Mouse (Mus musculus) midbrain, embryonic 13.5 days (tissue): ENCODE results near the gene Omt2b. TPM values are rescaled to one million over a fixed set of nuclear protein-coding genes. Genes with fewer than 3 reads are reported as not detected.
"Not testable (repeated sequence)": the region's sequence is repeated elsewhere in the genome, so short reads cannot be mapped to it uniquely, and the experiment has no call there.

Experiments
- ATAC-seq: fragments of 200-750 bp; cut with Nextera tagmentation; 2 replicates; pipeline ENCODE4 v1.8.0; 2017; ENCODE audit warnings: mild to moderate bottlenecking, moderate TSS enrichment, moderate library complexity
- H3K27ac ChIP-seq: fragments of 300-500 bp; sonication (generic); 2 replicates; pipeline ENCODE4 v1.5.1; 2015; ENCODE audit warnings: inconsistent platforms, mild to moderate bottlenecking, moderate library complexity
- H3K27me3 ChIP-seq: fragments of 300-500 bp; sonication (generic); 2 replicates; pipeline ENCODE4 v1.6.1; 2015; ENCODE audit warnings: mild to moderate bottlenecking, inconsistent platforms
- H3K36me3 ChIP-seq: fragments of 300-500 bp; sonication (generic); 2 replicates; pipeline ENCODE4 v1.6.1; 2015; ENCODE audit warnings: mild to moderate bottlenecking, inconsistent platforms
- H3K4me1 ChIP-seq: fragments of 300-500 bp; sonication (generic); replicated peaks from 2 replicates; pipeline ENCODE4 v1.6.1; 2015; ENCODE audit warnings: inconsistent platforms
- H3K4me2 ChIP-seq: fragments of 300-500 bp; sonication (generic); replicated peaks from 2 replicates; pipeline ENCODE4 v1.6.1; 2015; ENCODE audit warnings: moderate library complexity, mild to moderate bottlenecking, inconsistent platforms
- H3K4me3 ChIP-seq: fragments of 300-500 bp; sonication (generic); replicated peaks from 2 replicates; pipeline ENCODE4 v1.5.1; 2015; ENCODE audit warnings: mild to moderate bottlenecking, inconsistent platforms
- H3K9ac ChIP-seq: fragments of 300-500 bp; sonication (generic); replicated peaks from 2 replicates; pipeline ENCODE4 v1.6.1; 2015; ENCODE audit warnings: mild to moderate bottlenecking, inconsistent platforms
- H3K9me3 ChIP-seq: fragments of 300-500 bp; sonication (generic); 2 replicates; pipeline ENCODE4 v1.6.1; 2016; ENCODE audit warnings: mild to moderate bottlenecking, inconsistent platforms
- WGBS: fragments of 180-500 bp; shearing (Covaris S2); methylation state at CpG from one replicate; pipeline ENCODE4 v1.1.7; 2015; 5-methylcytosine and 5-hydroxymethylcytosine counted together
- polyA plus RNA-seq: library from polyadenylated mRNA; unstranded; fragments of >200 nt; fragmentation: Nextera tagmentation; extraction: Ambion mirVana; gene quantifications from 2 replicates; pipeline ENCODE4 v1.2.1, GENCODE M21; 2015

Omt2b gene
- polyA plus RNA-seq, 1 experiment from 2014 or later: not detected

DNA sequence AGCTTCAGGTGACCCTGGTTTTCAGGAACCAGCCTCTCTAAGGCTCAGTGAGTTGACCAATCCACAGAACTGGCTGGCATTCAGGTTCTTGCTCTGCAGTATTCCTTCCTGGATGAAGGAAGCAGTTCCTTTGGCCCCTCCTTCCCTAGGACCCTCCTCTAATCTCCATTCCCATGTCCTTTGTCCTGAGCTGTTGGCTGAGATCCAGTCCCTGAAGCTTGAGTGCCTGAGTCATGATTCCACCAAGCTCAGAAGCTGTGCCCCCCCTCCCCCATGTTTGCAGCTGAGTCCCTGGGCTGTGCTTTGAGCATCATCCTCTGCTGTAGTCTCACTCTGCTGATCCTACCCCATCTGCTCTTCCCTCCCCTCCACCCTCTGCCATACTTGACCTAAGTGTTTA is 9.7 kb downstream of the Omt2b start:
- H3K9me3 ChIP-seq, H3K4me2 ChIP-seq, H3K36me3 ChIP-seq, ATAC-seq, H3K4me3 ChIP-seq, H3K27me3 ChIP-seq, H3K27ac ChIP-seq, H3K9ac ChIP-seq, H3K4me1 ChIP-seq: not testable (repeated sequence)

DNA sequence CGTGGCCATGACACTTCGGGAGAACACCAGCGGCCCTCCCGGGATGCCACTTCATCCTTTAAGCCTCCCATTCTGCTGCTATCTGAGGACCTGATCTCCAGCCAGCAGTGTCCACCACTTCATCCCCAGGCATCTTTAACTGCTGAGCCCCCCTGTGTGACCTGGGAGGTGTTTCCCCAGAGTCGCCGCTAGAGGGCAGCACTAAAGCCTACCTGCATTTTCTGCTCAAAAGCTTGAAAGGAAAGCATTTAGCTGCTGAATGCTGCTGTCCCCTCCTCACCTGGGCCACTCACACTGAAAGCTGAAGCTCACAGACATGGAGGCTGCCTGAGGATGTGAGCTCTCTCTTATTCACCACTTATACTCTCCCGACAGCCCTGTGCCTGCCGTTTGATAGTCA is 12.9 kb downstream of the Omt2b start:
- not testable (repeated sequence) for H3K4me3 ChIP-seq, H3K36me3 ChIP-seq, H3K9ac ChIP-seq, H3K4me2 ChIP-seq, H3K9me3 ChIP-seq, H3K4me1 ChIP-seq, H3K27ac ChIP-seq, H3K27me3 ChIP-seq
- peak; percentile 56 for ATAC-seq
- 15% methylated on average over 8 of the region's 8 CpGs for WGBS

DNA sequence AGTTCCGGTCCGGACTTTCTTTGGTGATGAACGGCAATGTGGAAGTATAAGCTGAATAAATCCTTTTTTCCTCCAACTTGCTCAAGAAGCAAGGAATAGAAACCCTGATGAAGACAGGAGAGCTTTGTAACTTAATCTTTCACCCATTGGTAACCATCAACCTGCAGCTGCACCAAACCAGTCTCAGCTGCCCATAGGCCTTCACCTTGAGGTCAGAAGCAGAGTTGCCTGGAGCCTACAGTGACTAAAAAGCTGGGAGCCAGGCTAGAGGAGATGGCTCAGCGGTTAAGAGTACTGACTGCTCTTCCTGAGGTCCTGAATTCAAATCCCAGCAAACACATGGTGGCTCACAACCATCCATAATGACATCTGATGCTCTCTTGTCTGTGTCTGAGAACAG is 15.1 kb downstream of the Omt2b start:
- H3K27ac ChIP-seq, H3K27me3 ChIP-seq, ATAC-seq, H3K4me3 ChIP-seq, H3K4me2 ChIP-seq, H3K9me3 ChIP-seq, H3K4me1 ChIP-seq, H3K9ac ChIP-seq, H3K36me3 ChIP-seq: not testable (repeated sequence)
- WGBS: 89% methylated on average over 4 of the region's 4 CpGs

DNA sequence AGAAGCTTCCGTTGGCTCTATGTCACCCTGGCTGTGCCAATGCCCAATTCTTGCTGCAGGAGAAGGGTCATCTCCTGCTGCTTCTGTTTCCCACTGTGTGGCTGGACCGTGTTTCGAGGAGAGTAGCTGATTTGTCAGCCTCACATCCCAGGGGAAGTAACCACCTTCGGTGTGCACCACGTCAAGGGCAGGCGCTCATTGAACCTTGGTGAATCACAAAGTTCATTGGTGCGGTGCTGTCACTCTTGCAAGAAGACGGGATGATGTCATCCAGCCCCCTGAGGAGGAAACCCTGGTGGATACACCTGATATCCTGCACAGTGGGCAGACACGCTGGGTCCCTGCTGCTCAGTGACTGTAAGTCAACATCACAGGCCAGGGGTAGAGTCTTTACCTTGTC is 15.7 kb downstream of the Omt2b start:
- not testable (repeated sequence) for H3K27ac ChIP-seq, H3K4me1 ChIP-seq, H3K9ac ChIP-seq, H3K4me2 ChIP-seq, H3K4me3 ChIP-seq, ATAC-seq, H3K9me3 ChIP-seq, H3K36me3 ChIP-seq, H3K27me3 ChIP-seq
- WGBS: 88% methylated on average over 9 of the region's 9 CpGs

DNA sequence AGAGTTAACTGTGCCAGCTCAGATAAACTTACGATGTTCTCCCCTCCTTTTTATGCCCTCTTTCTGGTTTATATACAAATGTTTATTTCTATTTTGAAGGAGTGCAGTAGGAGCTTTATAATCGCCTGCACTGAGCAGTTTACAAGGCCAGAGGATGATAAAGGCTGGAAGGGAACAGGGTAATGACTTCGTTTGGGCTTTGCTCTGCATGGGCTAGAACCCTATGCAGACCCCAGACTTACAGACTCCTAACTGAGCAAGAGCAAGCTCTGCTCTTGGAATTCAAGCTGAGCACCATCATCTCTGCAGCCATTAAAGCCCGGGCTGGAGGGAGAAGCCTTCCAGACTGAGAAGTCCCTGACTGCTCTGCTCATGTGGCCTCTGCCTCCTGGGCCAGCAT is 17.8 kb downstream of the Omt2b start:
- not testable (repeated sequence) for H3K9ac ChIP-seq, H3K4me1 ChIP-seq
- 81% methylated on average over 4 of the region's 4 CpGs for WGBS

DNA sequence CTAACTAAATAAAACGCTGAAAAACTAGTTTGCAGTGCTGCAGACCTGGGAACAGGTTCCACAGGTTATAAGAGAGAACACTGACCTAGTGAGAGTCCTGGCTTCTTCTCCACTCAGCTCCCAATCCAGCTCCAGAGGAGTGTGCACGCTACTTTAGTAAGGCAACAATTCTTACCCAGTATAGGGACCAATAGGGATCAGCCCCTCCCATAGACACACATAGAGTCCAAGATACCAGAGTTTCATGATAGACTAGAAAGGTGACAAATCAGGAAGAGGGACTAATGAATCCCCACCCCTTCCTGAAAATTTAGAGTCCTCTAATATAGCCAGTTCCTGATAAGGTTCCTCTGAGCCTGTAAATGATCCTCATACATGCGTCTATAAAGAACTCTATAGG is 19.6 kb downstream of the Omt2b start:
- H3K36me3 ChIP-seq: no peaks in the 10 kb centered on the region
- WGBS: 71% methylated on average over 3 of the region's 3 CpGs
- no peak for ATAC-seq
- H3K4me2 ChIP-seq: no peak overlapping the region
- no peaks in the 10 kb centered on the region for H3K4me1 ChIP-seq
- H3K9ac ChIP-seq: no peak overlapping the region
- H3K27ac ChIP-seq: no peak overlapping the region
- no peak overlapping the region for H3K4me3 ChIP-seq
- H3K9me3 ChIP-seq: no peaks in the 10 kb centered on the region
- H3K27me3 ChIP-seq: no peaks in the 10 kb centered on the region

More for the DNA sequence above, 17.8 kb downstream of the Omt2b start:
- H3K4me3 ChIP-seq, H3K27ac ChIP-seq, H3K36me3 ChIP-seq, H3K4me2 ChIP-seq, H3K9me3 ChIP-seq, H3K27me3 ChIP-seq, ATAC-seq: not testable (repeated sequence)

DNA sequence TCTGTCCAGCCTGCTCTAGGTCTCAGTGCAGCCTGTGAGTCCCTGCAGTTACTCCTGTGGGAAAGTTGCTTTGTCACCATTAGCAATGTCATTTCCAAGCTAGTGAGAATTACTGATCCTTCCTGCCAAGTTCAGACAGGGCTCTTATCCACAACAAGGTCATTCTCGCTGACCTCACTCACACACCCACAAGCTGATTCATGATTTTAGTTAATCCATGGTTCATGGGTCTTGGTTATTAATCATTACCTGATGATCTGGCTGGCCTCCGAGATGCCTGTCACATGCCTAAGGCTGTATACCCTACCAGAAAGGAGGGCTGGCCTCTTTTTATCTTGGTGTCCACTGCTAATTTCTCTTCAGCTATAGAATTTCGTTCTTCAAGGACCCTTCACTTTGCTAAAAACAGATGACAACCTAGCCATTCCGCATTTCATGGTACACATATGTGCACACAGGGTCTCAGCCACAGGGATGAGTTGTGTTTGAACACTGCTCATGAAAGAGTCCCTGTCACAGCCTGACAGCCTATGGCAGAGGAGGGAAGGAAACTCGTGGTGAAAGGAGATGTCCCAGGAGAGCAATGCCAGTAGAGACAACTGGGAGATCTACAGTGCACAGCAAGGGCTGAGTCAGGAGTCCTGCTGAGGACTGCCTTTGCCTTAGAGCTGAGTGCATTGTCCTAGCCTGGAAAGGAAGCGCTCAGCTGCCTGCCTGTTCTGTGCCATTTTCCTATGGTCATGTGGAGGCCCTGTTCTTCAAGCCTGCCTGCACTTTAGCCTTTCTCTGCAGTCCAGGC is 21.0 kb downstream of the Omt2b start:
- 77% methylated on average over 6 of the region's 6 CpGs for WGBS
- H3K4me1 ChIP-seq, H3K9ac ChIP-seq, ATAC-seq, H3K36me3 ChIP-seq, H3K27ac ChIP-seq, H3K4me2 ChIP-seq, H3K4me3 ChIP-seq, H3K9me3 ChIP-seq, H3K27me3 ChIP-seq: not testable (repeated sequence)

DNA sequence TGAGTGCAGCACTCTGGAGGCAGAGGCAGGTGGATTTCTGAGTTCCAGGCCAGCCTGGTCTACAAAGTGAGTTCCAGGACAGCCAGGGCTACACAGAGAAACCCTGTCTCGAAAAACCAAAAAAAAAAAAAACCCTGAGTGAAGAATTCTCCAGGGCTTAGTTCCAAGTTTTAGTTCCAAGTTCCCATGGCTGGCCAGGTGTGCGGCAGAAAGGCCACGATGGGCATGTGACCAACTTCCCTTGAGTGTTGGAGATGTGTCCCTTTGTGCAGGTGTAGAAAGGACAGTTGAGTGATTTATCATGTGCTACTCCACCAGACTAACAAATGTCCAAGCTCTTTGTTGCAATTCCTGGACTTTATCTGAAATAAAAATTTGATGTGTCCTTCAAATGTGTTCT is 21.8 kb downstream of the Omt2b start:
- H3K9me3 ChIP-seq, H3K27me3 ChIP-seq, H3K4me2 ChIP-seq, ATAC-seq, H3K4me3 ChIP-seq, H3K9ac ChIP-seq, H3K27ac ChIP-seq, H3K4me1 ChIP-seq, H3K36me3 ChIP-seq: not testable (repeated sequence)
- WGBS: 90% methylated on average over 3 of the region's 3 CpGs

DNA sequence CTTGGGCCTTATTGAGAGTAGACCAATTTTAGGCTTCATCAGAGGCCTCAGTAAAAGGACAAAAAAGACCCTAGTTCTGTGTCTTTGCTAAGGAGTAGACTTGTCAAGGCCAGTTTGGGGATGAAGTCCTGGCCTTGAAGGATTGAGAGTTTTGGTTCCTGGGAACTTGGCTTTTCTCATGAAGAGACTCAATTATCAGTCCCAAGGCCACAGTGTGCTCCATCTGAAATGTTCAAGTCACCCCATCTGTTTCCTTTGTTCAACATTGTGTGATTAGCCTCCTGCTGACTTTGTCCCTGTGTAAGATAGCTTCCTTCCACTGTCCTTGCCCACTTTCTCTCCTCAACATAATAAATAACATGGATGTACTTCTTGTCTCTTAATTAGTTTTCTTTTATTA is 22.6 kb downstream of the Omt2b start:
- not testable (repeated sequence) for H3K27me3 ChIP-seq, H3K4me2 ChIP-seq, H3K4me1 ChIP-seq, H3K9ac ChIP-seq, H3K9me3 ChIP-seq, H3K4me3 ChIP-seq, H3K36me3 ChIP-seq, H3K27ac ChIP-seq, ATAC-seq

DNA sequence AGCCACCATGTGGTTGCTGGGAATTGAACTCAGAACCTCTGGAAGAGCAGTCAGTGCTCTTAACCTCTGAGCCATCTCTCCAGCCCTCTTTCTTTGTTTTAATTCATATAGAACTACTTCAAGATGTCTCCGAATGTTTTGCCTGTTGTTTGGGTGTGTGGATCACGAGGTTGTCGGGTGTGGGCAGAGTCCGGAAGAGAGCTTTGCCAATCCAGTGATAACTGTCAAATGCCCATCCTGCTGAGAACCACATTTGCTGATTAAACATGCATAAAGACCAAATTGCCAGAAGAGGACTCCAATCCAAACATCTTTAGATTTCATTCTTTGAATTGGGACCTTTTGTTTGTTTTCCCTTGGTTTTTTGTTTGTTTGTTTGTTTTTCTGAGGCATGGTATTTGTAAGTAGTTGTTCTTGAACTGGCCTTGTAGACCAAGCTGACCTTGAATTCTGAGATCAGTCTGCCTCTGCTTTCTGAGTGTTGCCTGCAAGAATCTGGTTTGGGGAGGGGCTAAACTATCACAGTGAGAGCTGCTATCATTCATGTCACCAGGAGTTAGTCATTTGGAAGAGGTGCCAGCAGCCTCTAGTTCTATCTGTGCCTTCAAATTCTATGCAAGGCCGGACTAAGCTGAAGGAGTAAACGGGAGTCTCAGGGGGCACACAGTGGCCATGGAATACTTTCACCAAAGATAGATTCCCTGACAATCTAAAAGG is 24.3 kb downstream of the Omt2b start:
- H3K27me3 ChIP-seq: no peaks in the 10 kb centered on the region
- no peak for ATAC-seq
- H3K36me3 ChIP-seq: no peaks in the 10 kb centered on the region
- H3K27ac ChIP-seq: no peak overlapping the region
- H3K4me3 ChIP-seq: no peak overlapping the region
- no peak overlapping the region for H3K4me2 ChIP-seq
- 88% methylated on average over 6 of the region's 6 CpGs for WGBS
- no peaks in the 10 kb centered on the region for H3K4me1 ChIP-seq
- H3K9me3 ChIP-seq: no peaks in the 10 kb centered on the region
- H3K9ac ChIP-seq: no peak overlapping the region

DNA sequence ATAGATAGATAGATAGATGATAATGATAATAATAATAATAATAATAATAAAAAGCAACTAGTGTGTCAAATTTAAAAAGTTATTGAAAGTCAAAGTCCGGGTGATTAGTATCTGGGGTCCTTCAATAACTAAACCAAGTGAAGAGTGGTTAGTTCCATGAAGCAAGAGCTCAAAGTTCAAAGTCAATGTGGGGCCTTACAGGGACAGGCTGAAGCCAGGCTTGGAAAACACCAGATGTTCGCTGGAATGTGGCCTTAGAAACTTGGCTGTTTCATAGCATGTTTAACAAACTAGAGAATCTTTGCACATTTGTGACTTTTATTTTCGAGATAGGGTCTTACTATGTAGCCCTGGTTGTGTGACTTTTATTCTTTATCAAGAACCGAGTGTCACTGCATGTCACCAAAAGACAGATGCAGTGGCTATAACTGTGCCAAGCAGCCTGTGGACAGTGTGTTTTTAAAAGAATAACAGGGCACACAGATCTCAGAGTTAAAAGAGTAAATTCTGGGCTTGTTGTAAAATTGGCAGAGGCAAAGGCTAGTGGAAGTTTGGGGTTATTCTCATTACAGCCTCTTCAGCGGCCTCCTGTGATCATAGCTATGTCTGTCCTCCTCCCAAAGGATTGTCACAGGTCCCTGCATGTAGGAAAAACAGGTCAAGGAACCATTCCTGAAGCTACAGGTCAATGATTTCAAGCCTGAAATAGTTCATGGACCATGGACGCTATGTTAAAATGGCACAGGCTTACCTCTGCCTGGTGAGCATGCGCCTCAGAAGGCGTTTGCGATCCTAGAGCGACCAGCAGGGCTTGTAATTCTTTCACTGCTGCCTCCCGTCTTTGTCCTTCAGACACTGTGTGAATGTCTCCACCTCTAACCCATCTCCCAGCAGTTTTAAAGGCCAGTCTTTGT is 27.5 kb downstream of the Omt2b start:
- no peaks in the 10 kb centered on the region for H3K27me3 ChIP-seq
- no peak overlapping the region for H3K4me3 ChIP-seq
- no peak overlapping the region for H3K9ac ChIP-seq
- H3K27ac ChIP-seq: no peak overlapping the region
- H3K9me3 ChIP-seq: no peaks in the 10 kb centered on the region
- no peak overlapping the region for H3K4me2 ChIP-seq
- ATAC-seq: no peak
- WGBS: 82% methylated on average over 11 of the region's 11 CpGs
- no peaks in the 10 kb centered on the region for H3K4me1 ChIP-seq
- no peaks in the 10 kb centered on the region for H3K36me3 ChIP-seq

DNA sequence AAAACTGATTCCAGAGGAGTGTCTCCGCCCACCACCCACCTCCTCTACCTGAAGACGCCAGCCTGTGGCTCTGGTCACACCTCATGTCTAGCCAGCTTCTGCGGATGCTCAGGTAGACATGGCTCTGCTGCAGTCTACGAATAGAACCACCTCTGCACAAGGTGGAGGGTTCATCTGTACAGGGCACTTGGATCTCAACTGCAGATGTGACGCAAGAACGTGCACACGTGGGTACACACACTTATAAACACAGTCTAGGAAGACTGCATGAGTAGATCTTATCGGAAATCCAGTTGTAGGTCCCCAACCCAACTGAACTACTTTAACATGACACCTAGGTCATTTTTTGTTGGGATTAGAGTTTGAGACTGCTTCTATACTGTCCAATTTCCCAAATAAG is 28.2 kb downstream of the Omt2b start, which contains the start of gene Gsta2:
Gene Gsta2, minus strand, starts transcription at position 178 of the 400 bp plus-strand sequence.
- no peak for ATAC-seq
- Histone ChIP-seq H3K27me3 (no peaks in the 10 kb centered on the region), H3K27ac (no peak within 1 kb of the TSS), H3K4me2 (no peak within 1 kb of the TSS), H3K9me3 (no peaks in the 10 kb centered on the region), H3K9ac (no peak within 1 kb of the TSS), H3K36me3 (no peaks in the 10 kb centered on the region), H3K4me1 (no peaks in the 10 kb centered on the region), H3K4me3 (no peak within 1 kb of the TSS)
- WGBS: 91% methylated on average over 8 of the region's 8 CpGs
